Mouse (Mus musculus) liver, postnatal 0 days (tissue): ENCODE measurements around the gene Clrn1. TPM values are rescaled to one million over a fixed set of nuclear protein-coding genes. Genes with fewer than 3 reads are reported as not detected.

Experiments used
- ATAC-seq: fragments of 200-750 bp; cut with Nextera tagmentation; 2 replicates; pipeline ENCODE4 v1.8.0; 2017; ENCODE audit warnings: mild to moderate bottlenecking, moderate library complexity
- DNase-seq: peaks from one replicate; pipeline ENCODE4 v3.0.0-alpha.2; 2016
- H3K27ac ChIP-seq: fragments of 300-500 bp; sonication (generic); 2 replicates; pipeline ENCODE4 v1.5.1; 2014; ENCODE audit warnings: antibody characterized with exemption, moderate library complexity, mild to moderate bottlenecking, low read depth
- H3K27me3 ChIP-seq: fragments of 300-500 bp; sonication (generic); 2 replicates; pipeline ENCODE4 v1.6.1; 2014; ENCODE audit warnings: low read length, control low read depth, mixed read lengths; ENCODE audit not compliant: insufficient read depth
- H3K36me3 ChIP-seq: fragments of 300-500 bp; sonication (generic); replicated peaks from 2 replicates; pipeline ENCODE4 v1.6.1; 2014; ENCODE audit warnings: mild to moderate bottlenecking, control low read depth, low read length, moderate library complexity, mixed read lengths; ENCODE audit not compliant: insufficient read depth
- H3K4me1 ChIP-seq: fragments of 300-500 bp; sonication (generic); 2 replicates; pipeline ENCODE4 v1.6.1; 2014; ENCODE audit warnings: antibody characterized with exemption, mild to moderate bottlenecking, control low read depth; ENCODE audit not compliant: insufficient read depth
- H3K4me2 ChIP-seq: fragments of 300-500 bp; sonication (generic); 2 replicates; pipeline ENCODE4 v1.6.1; 2014; ENCODE audit warnings: low read depth, mild to moderate bottlenecking, low read length, moderate library complexity, mixed read lengths
- H3K4me3 ChIP-seq: fragments of 300-500 bp; sonication (generic); 2 replicates; pipeline ENCODE4 v1.5.1; 2014; ENCODE audit warnings: low read depth, low read length
- H3K9ac ChIP-seq: fragments of 300-500 bp; sonication (generic); replicated peaks from 2 replicates; pipeline ENCODE4 v1.6.1; 2014; ENCODE audit warnings: mild to moderate bottlenecking, moderate library complexity
- H3K9me3 ChIP-seq: fragments of 300-500 bp; sonication (generic); 2 replicates; pipeline ENCODE4 v1.6.1; 2016; ENCODE audit warnings: mild to moderate bottlenecking, control low read depth, low read length, mixed read lengths
- CTCF ChIP-seq: sonication (generic); IDR thresholded peaks from 2 replicates; pipeline ENCODE4 v1.5.1; 2016; ENCODE audit warnings: antibody characterized with exemption, low read depth
- EP300 ChIP-seq: IDR thresholded peaks from 2 replicates; pipeline ENCODE4 v1.6.1; 2016; ENCODE audit warnings: antibody characterized with exemption, low read depth, mild to moderate bottlenecking
- WGBS: fragments of 180-500 bp; shearing (Covaris S2); extraction: QIAGEN DNeasy Blood & Tissue Kit; methylation state at CpG from one replicate; pipeline ENCODE4 v1.1.7; 2014; ENCODE audit not compliant: insufficient replicate concordance; 5-methylcytosine and 5-hydroxymethylcytosine counted together
- polyA plus RNA-seq: library from polyadenylated mRNA; unstranded; fragments of >200 nt; fragmentation: Nextera tagmentation; extraction: Ambion mirVana; gene quantifications from 2 replicates; pipeline ENCODE4 v1.2.1, GENCODE M21; 2015

The Clrn1 gene
- polyA plus RNA-seq, 1 experiment from 2014 or later = not detected

DNA sequence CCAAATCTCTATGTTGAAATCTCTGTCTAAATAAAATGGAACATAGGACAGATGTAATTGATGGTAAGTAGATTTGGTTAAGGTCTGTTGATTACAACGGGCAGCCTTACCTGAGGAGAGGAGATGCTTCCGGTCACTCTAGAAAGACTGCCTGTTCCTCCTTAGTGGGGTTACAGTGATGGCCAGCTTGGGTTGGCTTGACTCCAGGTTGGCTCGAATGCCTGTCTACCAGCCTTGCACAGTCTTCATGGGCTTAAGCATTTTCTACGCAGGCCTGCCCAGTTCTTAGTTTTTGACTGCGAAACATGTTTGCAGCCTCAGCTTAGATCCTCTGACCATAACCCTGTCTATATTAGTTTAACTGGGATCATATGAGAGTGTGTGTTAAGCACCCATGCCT lies 76.5 kb downstream of the Clrn1 start:
- 86% methylated on average over 5 of the region's 5 CpGs for WGBS
- no peak overlapping the region for H3K4me3 ChIP-seq
- ATAC-seq (no peak), DNase-seq (no peak)
- no peaks in the 10 kb centered on the region for H3K36me3 ChIP-seq
- no peaks in the 10 kb centered on the region for H3K27me3 ChIP-seq
- no peak overlapping the region for H3K27ac ChIP-seq
- no peaks in the 10 kb centered on the region for H3K9me3 ChIP-seq
- no peak overlapping the region for H3K4me2 ChIP-seq
- TF ChIP-seq EP300 (no peak), CTCF (no peak)
- no peaks in the 10 kb centered on the region for H3K4me1 ChIP-seq
- H3K9ac ChIP-seq = no peak overlapping the region

DNA sequence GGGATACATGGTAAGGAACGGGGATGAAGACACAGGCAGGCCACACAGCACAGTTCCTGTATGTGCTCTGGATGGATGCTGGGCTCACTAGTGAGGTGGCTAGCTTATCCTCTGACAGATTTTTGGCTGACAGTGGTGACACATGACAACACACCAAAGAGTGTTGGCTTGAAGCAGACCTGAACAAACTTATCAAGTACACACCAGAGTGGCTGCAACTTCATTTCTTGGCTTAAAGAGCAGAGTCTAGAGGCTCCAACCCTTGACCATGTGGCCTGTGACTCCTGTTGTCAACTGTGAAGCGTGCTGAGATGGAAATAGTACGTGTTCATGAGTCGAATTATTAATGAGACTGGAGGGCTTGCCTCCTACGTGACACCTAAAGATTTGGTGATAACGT lies 80.4 kb downstream of the Clrn1 start:
- Histone ChIP-seq H3K9me3 (no peaks in the 10 kb centered on the region), H3K4me2 (no peak overlapping the region), H3K27ac (no peak overlapping the region), H3K36me3 (no peaks in the 10 kb centered on the region), H3K4me3 (no peak overlapping the region), H3K27me3 (no peaks in the 10 kb centered on the region), H3K4me1 (no peaks in the 10 kb centered on the region), H3K9ac (no peak overlapping the region)
- TF ChIP-seq EP300 (no peak), CTCF (no peak)
- WGBS = 78% methylated on average over 6 of the region's 6 CpGs
- ATAC-seq = no peak
- DNase-seq = no peak

DNA sequence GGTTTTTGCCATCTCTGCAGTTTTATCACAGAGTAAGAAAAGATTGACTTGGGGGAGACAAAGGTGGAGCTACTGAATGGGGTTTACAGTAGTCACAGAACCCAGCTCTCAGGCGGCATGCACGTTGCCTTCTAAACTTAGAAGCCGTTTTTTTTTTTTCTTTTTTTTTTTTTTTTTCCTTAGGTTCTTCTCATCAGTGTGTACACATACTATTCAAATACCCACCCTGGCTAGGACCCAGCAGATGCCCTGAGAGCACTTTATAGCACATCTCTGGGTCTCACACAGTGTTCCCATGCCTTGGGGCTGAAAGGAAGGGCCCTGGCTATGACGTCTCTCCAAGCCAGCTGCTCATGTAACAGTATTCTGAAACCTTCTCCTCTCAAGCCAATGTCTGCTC lies 86.5 kb downstream of the Clrn1 start:
- H3K36me3 ChIP-seq = no peaks in the 10 kb centered on the region
- H3K9ac ChIP-seq = no peak overlapping the region
- 78% methylated on average over 4 of the region's 4 CpGs for WGBS
- H3K27ac ChIP-seq = no peak overlapping the region
- no peak overlapping the region for H3K4me3 ChIP-seq
- H3K4me1 ChIP-seq = no peaks in the 10 kb centered on the region; the same call in 1 of the 2 replicates
- DNase-seq (no peak), ATAC-seq (no peak)
- H3K9me3 ChIP-seq = no peaks in the 10 kb centered on the region
- no peaks in the 10 kb centered on the region for H3K27me3 ChIP-seq
- TF ChIP-seq EP300 (no peak), CTCF (no peak)
- no peak overlapping the region for H3K4me2 ChIP-seq

DNA sequence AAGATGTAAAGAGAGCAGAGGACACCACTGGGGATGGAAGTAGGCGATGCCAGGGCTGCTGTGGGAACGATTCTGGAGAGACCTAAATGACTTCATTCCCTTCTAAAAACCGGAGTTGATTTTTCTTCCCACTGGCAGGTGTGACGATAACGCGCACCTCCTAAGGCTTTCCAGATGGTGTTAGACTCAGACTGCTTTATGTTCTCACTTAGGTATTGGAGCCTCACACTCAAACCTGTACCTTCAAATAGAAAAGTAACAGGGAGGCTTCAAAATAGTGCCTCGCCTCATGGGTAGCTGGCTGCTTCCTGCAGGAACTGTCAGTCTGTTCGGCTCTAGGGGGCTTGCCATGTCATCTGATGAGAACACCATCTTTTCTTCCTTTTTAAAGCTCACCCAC lies 86.9 kb downstream of the Clrn1 start:
- no peak for ATAC-seq
- TF ChIP-seq CTCF (no peak), EP300 (no peak)
- H3K4me3 ChIP-seq = no peak overlapping the region

More for the DNA sequence above, 86.9 kb downstream of the Clrn1 start:
- H3K27ac ChIP-seq = no peak overlapping the region
- H3K4me1 ChIP-seq = no peaks in the 10 kb centered on the region; the same call in 1 of the 2 replicates
- H3K9ac ChIP-seq = no peak overlapping the region
- H3K27me3 ChIP-seq = no peaks in the 10 kb centered on the region
- H3K36me3 ChIP-seq = no peaks in the 10 kb centered on the region
- no peak overlapping the region for H3K4me2 ChIP-seq
- no peaks in the 10 kb centered on the region for H3K9me3 ChIP-seq
- DNase-seq = no peak
- 74% methylated on average over 8 of the region's 8 CpGs for whole genome bisulfite sequencing

Other genes starting within 250 kb of the Clrn1 start
- gene Erich6, start 248.1 kb downstream of the Clrn1 start, polyA plus RNA-seq = not detected in 2 replicates
- gene Siah2, start 192.9 kb downstream of the Clrn1 start, polyA plus RNA-seq = 7.1 and 8.6 TPM in 2 replicates
- not detected in 2 replicates for gene Mindy4b-ps, start 63.0 kb downstream of the Clrn1 start, polyA plus RNA-seq
- gene Med12l, start 120.5 kb upstream of the Clrn1 start, polyA plus RNA-seq = 0.52 and 0.67 TPM in 2 replicates
- gene Gpr171, start 216.5 kb upstream of the Clrn1 start, polyA plus RNA-seq = 2.0 and 2.1 TPM in 2 replicates